Mouse (Mus musculus) thymus, postnatal 4 days (tissue): ENCODE data around the gene Gimap7.

Experiments used
- DNase-seq: peaks from one replicate; pipeline ENCODE4 v3.0.0; 2021

The Gimap7 gene

GRCm38 (mm10) chr6:48741711-48742206, 23.3 kb downstream of the Gimap7 start:
- DNase-seq, result peak; percentile 52

GRCm38 (mm10) chr6:48742422-48743351, 24.3 kb downstream of the Gimap7 start:
- DNase-seq, result peak; percentile 37

DNA sequence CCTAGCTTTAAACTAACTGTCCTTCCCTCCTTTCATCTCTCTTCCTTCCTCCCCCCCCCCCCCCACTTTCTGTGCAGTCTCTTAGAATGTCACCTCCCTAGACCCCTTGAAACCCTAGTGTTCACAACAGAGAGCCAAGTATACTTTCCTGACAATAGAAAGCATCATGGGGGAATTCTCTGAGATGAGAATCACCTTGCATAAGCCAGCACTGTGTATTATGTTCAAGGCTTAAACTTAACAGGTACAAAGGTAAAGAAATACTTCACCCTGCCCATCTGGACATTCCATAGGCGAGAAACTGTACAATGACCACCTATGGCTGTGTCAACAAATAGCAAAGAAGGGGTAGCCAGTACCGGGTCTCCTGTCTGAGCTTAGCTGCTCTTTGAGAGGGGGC, 27.1 kb downstream of the Gimap7 start:
- DNase-seq, result no peak

GRCm38 (mm10) chr6:48745959-48746889, 27.8 kb downstream of the Gimap7 start, which contains the start of gene Gimap5:
Gene Gimap5, plus strand, starts transcription at chr6:48746197.
- DNase-seq, result peak; percentile 74

DNA sequence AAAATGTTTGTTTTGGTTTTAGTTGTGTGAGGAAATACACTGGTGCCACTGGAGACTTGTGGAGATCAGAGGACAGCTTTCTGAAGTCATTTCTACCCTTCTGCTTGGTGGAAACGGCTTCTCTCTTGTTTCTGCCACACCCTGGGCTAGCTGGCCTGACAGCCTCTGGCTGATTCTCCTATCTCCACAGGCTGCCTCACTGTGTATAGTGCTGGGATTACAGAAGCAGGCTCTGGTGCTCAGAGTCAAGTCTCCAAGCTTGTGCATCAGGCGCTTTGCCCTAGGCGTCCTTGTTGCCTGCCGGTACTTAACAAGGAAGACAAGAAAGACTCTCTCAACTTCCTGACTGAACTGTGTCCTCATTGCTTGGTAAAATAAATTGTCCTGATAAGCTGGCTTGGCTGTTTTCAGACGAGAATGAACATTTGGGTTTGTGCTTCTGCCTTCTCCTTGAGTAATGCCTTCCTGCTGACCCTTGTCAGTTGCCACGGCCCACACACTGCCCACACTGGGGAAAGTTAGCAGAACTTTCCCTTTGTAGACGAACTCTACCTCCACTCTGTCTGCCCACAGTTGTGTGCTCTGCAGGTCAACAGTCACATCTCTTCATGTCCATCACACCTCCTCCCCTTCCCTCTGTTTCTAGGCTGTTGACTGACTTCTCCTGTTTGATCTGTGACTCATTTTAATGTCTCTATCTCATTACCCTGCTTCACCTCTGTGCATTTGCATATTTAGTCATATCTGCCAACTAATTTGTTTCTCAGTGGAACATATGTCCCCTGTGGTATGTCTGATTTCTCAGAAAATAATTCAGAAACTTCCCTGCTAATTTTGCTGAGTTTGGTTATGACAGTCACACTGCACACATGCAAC, 28.9 kb downstream of the Gimap7 start:
- DNase-seq, result peak; percentile 44

GRCm38 (mm10) chr6:48763567-48764270, 45.3 kb downstream of the Gimap7 start:
- no peak for DNase-seq

GRCm38 (mm10) chr6:48764496-48764895, 46.1 kb downstream of the Gimap7 start:
- no peak for DNase-seq

DNA sequence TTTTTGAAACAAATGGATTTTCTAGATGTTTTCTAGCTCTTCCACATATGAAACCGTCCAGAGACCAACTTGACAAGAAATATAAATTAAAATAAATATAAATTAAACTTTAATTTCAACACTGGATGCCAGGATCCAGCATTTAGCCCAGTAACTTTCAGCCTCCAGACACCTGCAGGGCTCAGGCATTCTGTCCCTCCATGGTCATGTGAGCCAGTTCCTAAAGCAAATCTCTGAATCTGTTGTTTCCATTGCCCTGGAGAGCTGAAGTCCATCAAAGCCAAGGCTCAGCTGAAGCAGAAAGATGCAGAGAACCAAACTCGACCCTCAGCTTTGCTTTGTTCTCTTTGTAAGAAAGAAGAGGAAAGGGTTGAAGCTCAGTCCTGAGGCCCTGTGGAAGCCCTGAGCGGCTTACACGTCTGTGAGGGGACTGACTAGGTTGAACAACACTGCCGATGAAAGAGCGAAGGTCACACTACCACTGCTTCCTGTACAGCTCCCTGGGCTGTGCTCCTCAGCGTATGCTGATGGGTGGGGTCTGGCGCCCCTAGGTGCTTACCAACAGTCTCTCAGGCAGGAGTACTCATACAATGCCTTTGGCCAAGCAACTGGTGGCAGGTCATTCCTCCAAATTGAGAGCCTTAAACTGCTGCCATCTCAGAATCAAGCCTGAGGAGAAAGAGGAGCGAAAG, 49.9 kb downstream of the Gimap7 start:
- peak; percentile 75 for DNase-seq

GRCm38 (mm10) chr6:48768933-48769332, 50.5 kb downstream of the Gimap7 start:
- no peak for DNase-seq

- DNase-seq, result peak; percentile 21
Measured at GRCm38 (mm10) chr6:48770696-48771095, 52.3 kb downstream of the Gimap7 start, which contains the start of gene Gimap3. Gene Gimap3, minus strand, starts transcription at chr6:48770851.

GRCm38 (mm10) chr6:48772030-48772429, 53.6 kb downstream of the Gimap7 start:
- DNase-seq, result peak; percentile 94
